Mouse (Mus musculus) limb, embryonic 14.5 days (tissue): ENCODE data around the gene Kcnip2. TPM values are rescaled to one million over a fixed set of nuclear protein-coding genes. Genes with fewer than 3 reads are reported as not detected.
A peak's percentile ranks its signal among the peaks of the same experiment; 100 is the strongest.

Source experiments
- ATAC-seq: fragments of 200-750 bp; cut with Nextera tagmentation; 2 replicates; pipeline ENCODE4 v1.8.0; 2017; ENCODE audit warnings: low read depth, moderate number of reproducible peaks, moderate TSS enrichment; ENCODE audit not compliant: low FRiP score
- DNase-seq: peaks from one replicate; pipeline ENCODE4 v3.0.0-alpha.2; 2015; ENCODE audit warnings: low spot score
- H3K27ac ChIP-seq: fragments of 300-500 bp; sonication (generic); replicated peaks from 2 replicates; pipeline ENCODE4 v1.5.1; 2014; ENCODE audit warnings: low read depth, mild to moderate bottlenecking, low read length, moderate library complexity, mixed read lengths
- H3K27me3 ChIP-seq: fragments of 300-500 bp; sonication (generic); 2 replicates; pipeline ENCODE4 v1.6.1; 2014; ENCODE audit warnings: low read length, mixed read lengths; ENCODE audit not compliant: control insufficient read depth, insufficient read depth
- H3K36me3 ChIP-seq: fragments of 300-500 bp; sonication (generic); 2 replicates; pipeline ENCODE4 v1.6.1; 2014; ENCODE audit warnings: mild to moderate bottlenecking, low read length, moderate library complexity, mixed read lengths; ENCODE audit not compliant: control insufficient read depth, insufficient read depth
- H3K4me1 ChIP-seq: fragments of 300-500 bp; sonication (generic); 2 replicates; pipeline ENCODE4 v1.6.1; 2014; ENCODE audit warnings: antibody characterized with exemption, low read length, mixed read lengths; ENCODE audit not compliant: control insufficient read depth, insufficient read depth
- H3K4me2 ChIP-seq: fragments of 300-500 bp; sonication (generic); replicated peaks from 2 replicates; pipeline ENCODE4 v1.6.1; 2014; ENCODE audit warnings: low read depth, mild to moderate bottlenecking, low read length, moderate library complexity; ENCODE audit not compliant: severe bottlenecking
- H3K4me3 ChIP-seq: fragments of 300-500 bp; sonication (generic); replicated peaks from 2 replicates; pipeline ENCODE4 v1.5.1; 2014; ENCODE audit warnings: low read length
- H3K9ac ChIP-seq: fragments of 300-500 bp; sonication (generic); 2 replicates; pipeline ENCODE4 v1.6.1; 2014; ENCODE audit warnings: mild to moderate bottlenecking, low read depth, low read length, moderate library complexity; ENCODE audit not compliant: severe bottlenecking
- H3K9me3 ChIP-seq: fragments of 300-500 bp; sonication (generic); 2 replicates; pipeline ENCODE4 v1.6.1; 2016; ENCODE audit warnings: low read length; ENCODE audit not compliant: control insufficient read depth
- POLR2A ChIP-seq: fragments of 200-500 bp; IDR thresholded peaks from 2 replicates; pipeline ENCODE4 v1.8.0; 2012; ENCODE audit warnings: inconsistent platforms, mild to moderate bottlenecking, moderate library complexity, borderline replicate concordance; ENCODE audit not compliant: insufficient read depth, insufficient read length; ENCODE audit errors: extremely low read depth
- WGBS: fragments of 180-500 bp; shearing (Covaris S2); extraction: QIAGEN DNeasy Blood & Tissue Kit; methylation state at CpG from one replicate; pipeline ENCODE4 v1.1.7; 2014; 5-methylcytosine and 5-hydroxymethylcytosine counted together
- polyA plus RNA-seq, 2 experiments: library from polyadenylated mRNA; depleted of rRNA in 1 of 2; stranded (reverse) in 1 of 2; unstranded in 1 of 2; fragments of >200 nt; fragmentation: Nextera tagmentation in 1 of 2; extraction: Ambion mirVana in 1 of 2; gene quantifications; 2 replicates each; pipeline versions ENCODE4 v1.2.1 to v1.2.3; 2012 to 2014

Gene Kcnip2
- polyA plus RNA-seq, 2 experiments = 0.92 to 1.5 TPM

- H3K4me1 ChIP-seq = no peaks in the 10 kb centered on the region
- H3K27ac ChIP-seq = no peak overlapping the region
- no peak for ATAC-seq
- DNase-seq = no peak
- TF ChIP-seq POLR2A = no peak
- WGBS = 13% methylated on average over 4 of the region's 4 CpGs
- H3K9ac ChIP-seq = no peak overlapping the region
- no peaks in the 10 kb centered on the region for H3K27me3 ChIP-seq
- no peak overlapping the region for H3K4me3 ChIP-seq
- no peak overlapping the region for H3K4me2 ChIP-seq
- no peaks in the 10 kb centered on the region for H3K36me3 ChIP-seq
- no peaks in the 10 kb centered on the region for H3K9me3 ChIP-seq
Measured at GRCm38 (mm10) chr19:45803408-45803807, 12.5 kb downstream of the Kcnip2 start.

- DNase-seq = no peak
Measured at GRCm38 (mm10) chr19:45802702-45803101, 13.2 kb downstream of the Kcnip2 start.

GRCm38 (mm10) chr19:45796879-45797278 lies 19.0 kb downstream of the Kcnip2 start:
- H3K27ac ChIP-seq = no peak overlapping the region
- no peaks in the 10 kb centered on the region for H3K27me3 ChIP-seq
- DNase-seq (no peak), ATAC-seq (no peak)
- H3K36me3 ChIP-seq = no peaks in the 10 kb centered on the region
- no peak overlapping the region for H3K4me2 ChIP-seq
- WGBS = 71% methylated on average over 15 of the region's 15 CpGs
- TF ChIP-seq POLR2A = no peak
- no peak overlapping the region for H3K4me3 ChIP-seq
- H3K9ac ChIP-seq = no peak overlapping the region
- peaks cover 3% of the 10 kb centered on the region; the same call in 1 of the 2 replicates for H3K4me1 ChIP-seq
- H3K9me3 ChIP-seq = no peaks in the 10 kb centered on the region

More at GRCm38 (mm10) chr19:45802702-45803101, 13.2 kb downstream of the Kcnip2 start:
- no peaks in the 10 kb centered on the region for H3K27me3 ChIP-seq
- no peaks in the 10 kb centered on the region for H3K4me1 ChIP-seq
- ATAC-seq = no peak
- H3K4me3 ChIP-seq = no peak overlapping the region
- no peak overlapping the region for H3K27ac ChIP-seq
- WGBS = 74% methylated on average over 4 of the region's 4 CpGs
- H3K9me3 ChIP-seq = no peaks in the 10 kb centered on the region
- no peaks in the 10 kb centered on the region for H3K36me3 ChIP-seq
- no peak for TF ChIP-seq POLR2A
- H3K9ac ChIP-seq = no peak overlapping the region
- H3K4me2 ChIP-seq = no peak overlapping the region

- H3K36me3 ChIP-seq = no peaks in the 10 kb centered on the region
- 5% methylated on average over 13 of the region's 15 CpGs for WGBS
Measured at GRCm38 (mm10) chr19:45796061-45796556, 19.8 kb downstream of the Kcnip2 start.

GRCm38 (mm10) chr19:45795406-45795944 lies 20.4 kb downstream of the Kcnip2 start:
- Histone ChIP-seq H3K4me1 (peaks cover 3% of the 10 kb centered on the region; the same call in 1 of the 2 replicates), H3K4me2 (peak overlapping the region; percentile 29), H3K27me3 (no peaks in the 10 kb centered on the region), H3K27ac (no peak overlapping the region), H3K9ac (no peak overlapping the region), H3K36me3 (no peaks in the 10 kb centered on the region), H3K9me3 (no peaks in the 10 kb centered on the region), H3K4me3 (0 out of 2 replicates have a peak overlapping the region, but pooled peaks have one; percentile 26)
- no peak for TF ChIP-seq POLR2A
- 27% methylated on average over 15 of the region's 15 CpGs for WGBS
- ATAC-seq (no peak), DNase-seq (no peak)

More at GRCm38 (mm10) chr19:45796061-45796556, 19.8 kb downstream of the Kcnip2 start:
- no peak overlapping the region for H3K9ac ChIP-seq
- H3K4me1 ChIP-seq = peaks cover 3% of the 10 kb centered on the region; the same call in 1 of the 2 replicates
- H3K27me3 ChIP-seq = no peaks in the 10 kb centered on the region
- DNase-seq (peak; percentile 51), ATAC-seq (no peak)
- H3K4me3 ChIP-seq = peak overlapping the region; percentile 26
- peak overlapping the region; percentile 29 for H3K4me2 ChIP-seq
- no peak overlapping the region for H3K27ac ChIP-seq
- no peak for TF ChIP-seq POLR2A
- no peaks in the 10 kb centered on the region for H3K9me3 ChIP-seq
